23 mouse cellular contexts compared by ENCODE assay signal in genomic region chr5:96522909-96523409, GRCm38 (mm10).
DNase-seq lines count a peak whose midpoint lies in the region; ATAC-seq and TF ChIP-seq lines count a peak whose summit lies in the region.
"Had no signal": no experiment of that assay in that cellular context is flagged by ENCODE, and none has a peak within 500 bp of the region (broad histone marks: within the 10 kb centered on the region; RNA-seq: fewer than 3 reads in every experiment).

No protein-coding gene starts in this region.

- TF ChIP-seq CTCF in intestine, postnatal 0 days (IDR thresholded peaks at IDR 0.05; ENCODE audit: low read depth): no peak
- TF ChIP-seq CTCF in kidney, postnatal 0 days (IDR thresholded peaks at IDR 0.05; ENCODE audit: low read depth): no peak

- H3K27ac ChIP-seq in intestine, embryonic 16.5 days (ENCODE audit: low read length): no peak overlapping the region
- H3K27ac ChIP-seq in intestine, postnatal 0 days (ENCODE audit: low read depth, low read length): no peak overlapping the region
- H3K27ac ChIP-seq in kidney, postnatal 0 days: no peak overlapping the region; the same call in 1 of the 2 replicates
- no peak overlapping the region for H3K27ac ChIP-seq in lung, embryonic 16.5 days (ENCODE audit: low read length)
- H3K27ac ChIP-seq: embryonic facial prominence, embryonic 10.5 days; embryonic facial prominence, embryonic 15.5 days; forebrain, embryonic 12.5 days; liver, embryonic 15.5 days; macrophage; midbrain, embryonic 13.5 days; neural tube, embryonic 13.5 days had no signal

- DNase-seq in kidney, postnatal 0 days (ENCODE audit: low spot score): peak; percentile 72
- DNase-seq in kidney, adult 11 months: no peak
- DNase-seq in lung, postnatal 4 days: no peak
- no peak for DNase-seq in layer of hippocampus, adult 11-12 months (ENCODE audit: low spot score)
- DNase-seq: adrenal gland, adult 8-10 months; cerebellum, adult 8-10 months; cerebellum, postnatal 25 days; gastrocnemius, postnatal 10 days; right cerebral cortex, postnatal 4 days; thymus, postnatal 14 days had no signal

- no peak overlapping the region for H3K9ac ChIP-seq in intestine, embryonic 16.5 days (ENCODE audit: low read depth, low read length)
- H3K9ac ChIP-seq in intestine, postnatal 0 days (ENCODE audit: low read depth, low read length): no peak overlapping the region
- H3K9ac ChIP-seq in kidney, postnatal 0 days (ENCODE audit: low read depth, low read length): no peak overlapping the region
- no peak overlapping the region for H3K9ac ChIP-seq in lung, embryonic 16.5 days (ENCODE audit: low read length)
- H3K9ac ChIP-seq: embryonic facial prominence, embryonic 15.5 days; forebrain, embryonic 12.5 days; liver, embryonic 15.5 days; midbrain, embryonic 13.5 days; neural tube, embryonic 13.5 days had no signal

- H3K4me3 ChIP-seq in intestine, embryonic 16.5 days (ENCODE audit: low read length): no peak overlapping the region
- no peak overlapping the region for H3K4me3 ChIP-seq in intestine, postnatal 0 days (ENCODE audit: low read depth, low read length)
- H3K4me3 ChIP-seq in kidney, postnatal 0 days (replicated peaks; ENCODE audit: low read depth, low read length): no peak overlapping the region
- no peak overlapping the region for H3K4me3 ChIP-seq in lung, embryonic 16.5 days (ENCODE audit: low read length)
- H3K4me3 ChIP-seq: embryonic facial prominence, embryonic 10.5 days; embryonic facial prominence, embryonic 15.5 days; forebrain, embryonic 12.5 days; liver, embryonic 15.5 days; midbrain, embryonic 13.5 days; neural tube, embryonic 13.5 days had no signal

- H3K4me1 ChIP-seq in intestine, embryonic 16.5 days (ENCODE audit: control insufficient read depth, insufficient read depth, low read length): 0 out of 2 replicates have a peak, but pooled peaks cover 3% of the 10 kb centered on the region
- no peaks in the 10 kb centered on the region for H3K4me1 ChIP-seq in intestine, postnatal 0 days (replicated peaks; ENCODE audit: control insufficient read depth, insufficient read depth, low read length)
- 0 out of 2 replicates have a peak, but pooled peaks cover 9% of the 10 kb centered on the region for H3K4me1 ChIP-seq in kidney, postnatal 0 days (replicated peaks; ENCODE audit: insufficient read depth, low read length)
- peaks cover 3% of the 10 kb centered on the region; the same call in 1 of the 2 replicates for H3K4me1 ChIP-seq in lung, embryonic 16.5 days (replicated peaks; ENCODE audit: control insufficient read depth, insufficient read depth, low read length)
- H3K4me1 ChIP-seq: embryonic facial prominence, embryonic 10.5 days; embryonic facial prominence, embryonic 15.5 days; forebrain, embryonic 12.5 days; liver, embryonic 15.5 days; neural tube, embryonic 13.5 days had no signal

- H3K27me3 ChIP-seq in intestine, embryonic 16.5 days (replicated peaks; ENCODE audit: control insufficient read depth, insufficient read depth, low read length): no peaks in the 10 kb centered on the region
- H3K27me3 ChIP-seq in intestine, postnatal 0 days (replicated peaks; ENCODE audit: control insufficient read depth, insufficient read depth, low read length): no peaks in the 10 kb centered on the region
- no peaks in the 10 kb centered on the region for H3K27me3 ChIP-seq in kidney, postnatal 0 days (ENCODE audit: insufficient read depth, low read length)
- no peaks in the 10 kb centered on the region for H3K27me3 ChIP-seq in lung, embryonic 16.5 days (ENCODE audit: control insufficient read depth, insufficient read depth, low read depth, low read length)
- H3K27me3 ChIP-seq: embryonic facial prominence, embryonic 15.5 days; forebrain, embryonic 12.5 days; liver, embryonic 15.5 days; midbrain, embryonic 13.5 days; neural tube, embryonic 13.5 days had no signal

- H3K4me2 ChIP-seq in intestine, embryonic 16.5 days (ENCODE audit: low read depth, low read length): no peak overlapping the region
- H3K4me2 ChIP-seq in intestine, postnatal 0 days (replicated peaks; ENCODE audit: low read depth): no peak overlapping the region
- H3K4me2 ChIP-seq in kidney, postnatal 0 days (ENCODE audit: low read length): no peak overlapping the region
- no peak overlapping the region for H3K4me2 ChIP-seq in lung, embryonic 16.5 days (ENCODE audit: low read depth, low read length)
- H3K4me2 ChIP-seq: embryonic facial prominence, embryonic 15.5 days; forebrain, embryonic 12.5 days; liver, embryonic 15.5 days; midbrain, embryonic 13.5 days; neural tube, embryonic 13.5 days had no signal

- H3K36me3 ChIP-seq in intestine, embryonic 16.5 days (ENCODE audit: control insufficient read depth, insufficient read depth, low read length): no peaks in the 10 kb centered on the region
- no peaks in the 10 kb centered on the region for H3K36me3 ChIP-seq in intestine, postnatal 0 days (ENCODE audit: control insufficient read depth, insufficient read depth)
- no peaks in the 10 kb centered on the region for H3K36me3 ChIP-seq in kidney, postnatal 0 days (ENCODE audit: insufficient read depth, low read length)
- H3K36me3 ChIP-seq in lung, embryonic 16.5 days (ENCODE audit: control insufficient read depth, insufficient read depth, low read length): no peaks in the 10 kb centered on the region
- H3K36me3 ChIP-seq: embryonic facial prominence, embryonic 10.5 days; embryonic facial prominence, embryonic 15.5 days; forebrain, embryonic 12.5 days; G1E; liver, embryonic 15.5 days; midbrain, embryonic 13.5 days; neural tube, embryonic 13.5 days had no signal

- 58% methylated on average over 5 of the region's 5 CpGs for WGBS in intestine, embryonic 16.5 days
- 60% methylated on average over 5 of the region's 5 CpGs for WGBS in intestine, postnatal 0 days
- 42% methylated on average over 5 of the region's 5 CpGs for WGBS in kidney, postnatal 0 days
- WGBS in lung, embryonic 16.5 days: 63% methylated on average over 5 of the region's 5 CpGs

- ATAC-seq in intestine, embryonic 16.5 days: peak; percentile 44; the same call in 1 of the 2 replicates
- no peak for ATAC-seq in intestine, postnatal 0 days
- ATAC-seq in kidney, postnatal 0 days (replicated peaks; ENCODE audit: low FRiP score, low read depth): no peak
- ATAC-seq in lung, embryonic 16.5 days (ENCODE audit: low read depth): 0 out of 2 replicates have a peak, but pooled peaks have one; percentile 12
- ATAC-seq: hindbrain, embryonic 16.5 days; lung, postnatal 0 days; midbrain, embryonic 13.5 days had no signal

- no peaks in the 10 kb centered on the region for H3K9me3 ChIP-seq in intestine, embryonic 16.5 days (ENCODE audit: control insufficient read depth, low read length)
- no peaks in the 10 kb centered on the region for H3K9me3 ChIP-seq in intestine, postnatal 0 days (ENCODE audit: control insufficient read depth)
- H3K9me3 ChIP-seq in kidney, postnatal 0 days (replicated peaks; ENCODE audit: low read length): no peaks in the 10 kb centered on the region
- no peaks in the 10 kb centered on the region for H3K9me3 ChIP-seq in lung, embryonic 16.5 days (ENCODE audit: control insufficient read depth, low read length)
- H3K9me3 ChIP-seq: embryonic facial prominence, embryonic 10.5 days; embryonic facial prominence, embryonic 15.5 days; forebrain, embryonic 12.5 days; G1E; liver, embryonic 15.5 days; midbrain, embryonic 13.5 days; neural tube, embryonic 13.5 days had no signal

Comparison
In these comparisons a context has a peak if more than half of its experiments do, and no peak if none do; other contexts are left out.
1. ATAC-seq: peak in intestine, embryonic 16.5 days (single experiment) and lung, embryonic 16.5 days (single experiment); none in intestine, postnatal 0 days (single experiment) and kidney, postnatal 0 days (single experiment).